ENCODE assay signal across 18 mouse cellular contexts in genomic region chrX:139785764-139786163, GRCm38 (mm10). TPM values are rescaled to one million over a fixed set of nuclear protein-coding genes. Genes with fewer than 3 reads are reported as not detected.
DNase-seq lines count a peak whose midpoint lies in the region; ATAC-seq and TF ChIP-seq lines count a peak whose summit lies in the region.
"Had no signal": no experiment of that assay in that cellular context is flagged by ENCODE, and none has a peak within 500 bp of the region (broad histone marks: within the 10 kb centered on the region; RNA-seq: fewer than 3 reads in every experiment).

No protein-coding gene starts in this region.

- H3K9me3 ChIP-seq in MEL (replicated peaks; ENCODE audit: insufficient read depth, low read length) = no peaks in the 10 kb centered on the region
- H3K9me3 ChIP-seq: G1E; liver, embryonic 15.5 days; midbrain, embryonic 13.5 days had no signal

- no peak overlapping the region for H3K27ac ChIP-seq in MEL (ENCODE audit: control insufficient read depth, low read depth, low read length)
- H3K27ac ChIP-seq: liver, embryonic 15.5 days; midbrain, embryonic 13.5 days; stomach, postnatal 0 days had no signal

- intact Hi-C loops in heart, postnatal 36 days (cut with DNase I) = no loop called here

- no peaks in the 10 kb centered on the region for H3K27me3 ChIP-seq in MEL (ENCODE audit: control insufficient read depth in 1 of 2, insufficient read depth in 2 of 2, low read length in 2 of 2)
- H3K27me3 ChIP-seq: liver, embryonic 15.5 days had no signal

- TF ChIP-seq RAD21 in MEL (IDR thresholded peaks at IDR 0.05; ENCODE audit: low read depth, low read length) = no peak

- H3K4me1 ChIP-seq in MEL (ENCODE audit: control insufficient read depth in 1 of 2, insufficient read depth in 2 of 2, low read length in 2 of 2) = peaks cover 15 to 39% of the 10 kb centered on the region in 2 experiments

- no peak for TF ChIP-seq POLR2A in MEL (IDR thresholded peaks at IDR 0.05; ENCODE audit: control insufficient read depth in 1 of 2, insufficient read depth in 1 of 2, low read depth in 1 of 2, low read length in 2 of 2, poor library complexity in 1 of 2)

- no peak for TF ChIP-seq CTCF in MEL (IDR thresholded peaks at IDR 0.05 in 2 of 3, conservative IDR thresholded peaks at IDR 0.05 in 1 of 3; ENCODE audit: control insufficient read depth in 1 of 3, insufficient read depth in 1 of 3, low read depth in 2 of 3, low read length in 3 of 3, poor library complexity in 1 of 3, severe bottlenecking in 1 of 3)

- H3K4me3 ChIP-seq in MEL (ENCODE audit: control insufficient read depth in 1 of 2, insufficient read depth in 1 of 2, low read depth in 2 of 2, low read length in 2 of 2) = no peak overlapping the region
- H3K4me3 ChIP-seq: liver, embryonic 15.5 days; midbrain, embryonic 13.5 days had no signal

- no peak for ATAC-seq in activated CD4-positive, CD25-positive, alpha-beta regulatory T cell, adult 4 months
- ATAC-seq: midbrain, embryonic 13.5 days had no signal

- H3K36me3 ChIP-seq in MEL (ENCODE audit: control insufficient read depth in 1 of 2, insufficient read depth in 2 of 2, low read length in 2 of 2) = peaks cover 0 to 32% of the 10 kb centered on the region in 2 experiments; a peak in 2 of 4 replicates
- H3K36me3 ChIP-seq: G1E; liver, embryonic 15.5 days; midbrain, embryonic 13.5 days had no signal

- H3K79me2 ChIP-seq in MEL (ENCODE audit: control insufficient read depth, insufficient read depth, low read length, poor library complexity) = no peaks in the 10 kb centered on the region

- TF ChIP-seq EP300 in MEL (IDR thresholded peaks at IDR 0.05; ENCODE audit: low read depth in 1 of 2, low read length in 2 of 2) = 0 out of 4 replicates have a peak, but pooled peaks of 1 of the 2 experiments have one; percentile 16

- no peak overlapping the region for H3K9ac ChIP-seq in MEL (ENCODE audit: control insufficient read depth, low read depth, low read length, poor library complexity, severe bottlenecking)
- H3K9ac ChIP-seq: liver, embryonic 15.5 days; midbrain, embryonic 13.5 days had no signal

- peak; percentile 25 to 42 for DNase-seq in heart, adult 18-20 months
- DNase-seq in heart, postnatal 36 days = no peak
- peak; percentile 67 for DNase-seq in MEL (ENCODE audit: low read depth, low spot score)
- peak; percentile 19 for DNase-seq in kidney, postnatal 10 days
- peak; percentile 29 for DNase-seq in lung, postnatal 14 days
- DNase-seq in spleen, postnatal 10 days (ENCODE audit: low spot score in 2 of 2) = no peak
- DNase-seq in Muller cell, postnatal 12 days (ENCODE audit: inconsistent ontology term) = no peak
- DNase-seq: B cell, adult 2 months; cerebellum, adult 2 months; right cerebral cortex, postnatal 4 days had no signal

TF ChIP-seq in MEL, 35 proteins besides CTCF, POLR2A, EP300 and RAD21:
- TF ChIP-seq TAL1 (IDR thresholded peaks at IDR 0.05; ENCODE audit: low read length) (no peak), ZKSCAN1 (IDR thresholded peaks at IDR 0.05; ENCODE audit: low read depth, low read length) (no peak), UBTF (IDR thresholded peaks at IDR 0.05; ENCODE audit: borderline replicate concordance, insufficient read depth, low read depth, low read length) (no peak), NRF1 (IDR thresholded peaks at IDR 0.05; ENCODE audit: insufficient read depth, low read depth, low read length, poor library complexity, severe bottlenecking) (no peak), ZNF384 (IDR thresholded peaks at IDR 0.05; ENCODE audit: low read depth, low read length) (no peak), CHD1 (IDR thresholded peaks at IDR 0.05; ENCODE audit: low read depth, low read length) (no peak), SIN3A (IDR thresholded peaks at IDR 0.05; ENCODE audit: low read length) (no peak), MXI1 (IDR thresholded peaks at IDR 0.05; ENCODE audit: low read depth, low read length) (no peak), RCOR1 (IDR thresholded peaks at IDR 0.05; ENCODE audit: low read depth, low read length) (no peak), BHLHE40 (IDR thresholded peaks at IDR 0.05; ENCODE audit: borderline replicate concordance, low read depth, low read length) (no peak), TBP (IDR thresholded peaks at IDR 0.05; ENCODE audit: low read depth, low read length) (no peak), MAZ (IDR thresholded peaks at IDR 0.05; ENCODE audit: low read depth, low read length) (no peak)

RNA-seq across cellular contexts. Expression of gene Ripply1, which starts 3.6 kb away (rescaled TPM):
- total RNA-seq in heart, adult 18-20 months (2021) = not detected
- not detected for total RNA-seq in heart, postnatal 36 days (2021)
- total RNA-seq in MEL (2012; rRNA removed) = not detected in 2 replicates
- not detected for polyA plus RNA-seq in MEL (2012; ENCODE audit: insufficient read depth in 1 of 2, insufficient read length in 2 of 2, low read depth in 1 of 2, low replicate concordance in 2 of 2, missing spikeins in 1 of 2)
- polyA plus RNA-seq in activated CD4-positive, CD25-positive, alpha-beta regulatory T cell, adult 4 months (2017; shearing (Covaris generic)) = not detected
- total RNA-seq: G1E; layer of hippocampus, postnatal 14 days had no signal
- polyA plus RNA-seq: limb, embryonic 11.5 days; liver, embryonic 15.5 days; stomach, postnatal 0 days; urinary bladder, adult 2 months had no signal

RNA-seq across cellular contexts. Expression of gene Cldn2, which starts 14.9 kb away (rescaled TPM):
- total RNA-seq in heart, adult 18-20 months (2021) = not detected
- not detected for total RNA-seq in heart, postnatal 36 days (2021)
- total RNA-seq in MEL (2012; rRNA removed) = not detected in 2 replicates
- not detected for polyA plus RNA-seq in MEL (2012; ENCODE audit: insufficient read depth in 1 of 2, insufficient read length in 2 of 2, low read depth in 1 of 2, low replicate concordance in 2 of 2, missing spikeins in 1 of 2)
- not detected for polyA plus RNA-seq in activated CD4-positive, CD25-positive, alpha-beta regulatory T cell, adult 4 months (2017; shearing (Covaris generic))
- polyA plus RNA-seq: limb, embryonic 11.5 days had no signal

Comparison
In these comparisons a context has a peak if more than half of its experiments do, and no peak if none do; other contexts are left out.
1. DNase-seq: peak in heart, adult 18-20 months (2 of 2), MEL (single experiment), kidney, postnatal 10 days (single experiment) and lung, postnatal 14 days (single experiment); none in heart, postnatal 36 days (0 of 2), spleen, postnatal 10 days (0 of 2) and Muller cell, postnatal 12 days (single experiment).